ENCODE assay signal across 33 mouse cellular contexts in genomic region chr13:59691478-59691877, GRCm38 (mm10). TPM values are rescaled to one million over a fixed set of nuclear protein-coding genes. Genes with fewer than 3 reads are reported as not detected.
DNase-seq lines count a peak whose midpoint lies in the region; ATAC-seq and TF ChIP-seq lines count a peak whose summit lies in the region.
"Had no signal": no experiment of that assay in that cellular context is flagged by ENCODE, and none has a peak within 500 bp of the region (broad histone marks: within the 10 kb centered on the region; RNA-seq: fewer than 3 reads in every experiment).

No protein-coding gene starts in this region.

- in situ Hi-C loops in ES-E14 (cut with MboI; ENCODE audit: low sequenced_read_pairs in 2 of 2, unreplicated experiment in 2 of 2): no loop called here

- no peaks in the 10 kb centered on the region for H3K9me3 ChIP-seq in hindbrain, embryonic 11.5 days (ENCODE audit: control insufficient read depth, low read length)
- no peaks in the 10 kb centered on the region for H3K9me3 ChIP-seq in hindbrain, embryonic 13.5 days
- H3K9me3 ChIP-seq in ES-E14 (ENCODE audit: control insufficient read depth, insufficient read depth, low read depth, low read length): no peaks in the 10 kb centered on the region
- H3K9me3 ChIP-seq: heart, embryonic 15.5 days had no signal

- ATAC-seq in hindbrain, embryonic 11.5 days (ENCODE audit: low FRiP score): no peak
- ATAC-seq in hindbrain, embryonic 13.5 days (ENCODE audit: low FRiP score): no peak
- ATAC-seq: activated CD4-positive, CD25-positive, alpha-beta regulatory T cell, adult 4 months; CD4-positive, CD25-positive, alpha-beta regulatory T cell, adult 4 months; Patski had no signal

- H3K4me3 ChIP-seq in hindbrain, embryonic 11.5 days (ENCODE audit: low read depth, low read length): no peak overlapping the region
- H3K4me3 ChIP-seq in hindbrain, embryonic 13.5 days: no peak overlapping the region
- no peak overlapping the region for H3K4me3 ChIP-seq in ES-E14 (ENCODE audit: insufficient read depth in 1 of 2, low read depth in 1 of 2, low read length in 2 of 2, poor library complexity in 1 of 2, severe bottlenecking in 1 of 2)
- H3K4me3 ChIP-seq: forebrain, embryonic 10.5 days; heart, embryonic 15.5 days had no signal

- H3K36me3 ChIP-seq in hindbrain, embryonic 11.5 days (ENCODE audit: control insufficient read depth, insufficient read depth, low read length): no peaks in the 10 kb centered on the region
- no peaks in the 10 kb centered on the region for H3K36me3 ChIP-seq in hindbrain, embryonic 13.5 days
- H3K36me3 ChIP-seq in ES-E14 (ENCODE audit: control insufficient read depth, insufficient read depth, low read length, poor library complexity, severe bottlenecking): no peaks in the 10 kb centered on the region
- H3K36me3 ChIP-seq: forebrain, embryonic 10.5 days; G1E; heart, embryonic 15.5 days had no signal

- H3K27me3 ChIP-seq in hindbrain, embryonic 11.5 days (ENCODE audit: control insufficient read depth, insufficient read depth, low read length): no peaks in the 10 kb centered on the region; the same call in 1 of the 2 replicates
- no peaks in the 10 kb centered on the region for H3K27me3 ChIP-seq in hindbrain, embryonic 13.5 days
- H3K27me3 ChIP-seq: heart, embryonic 15.5 days; Patski had no signal

- no peak overlapping the region for H3K4me2 ChIP-seq in hindbrain, embryonic 11.5 days (replicated peaks; ENCODE audit: low read depth, low read length)
- H3K4me2 ChIP-seq in hindbrain, embryonic 13.5 days: no peak overlapping the region
- H3K4me2 ChIP-seq: heart, embryonic 15.5 days had no signal

- no peak overlapping the region for H3K27ac ChIP-seq in hindbrain, embryonic 11.5 days (ENCODE audit: low read depth, low read length)
- H3K27ac ChIP-seq in hindbrain, embryonic 13.5 days: no peak overlapping the region
- no peak overlapping the region for H3K27ac ChIP-seq in ES-E14 (ENCODE audit: insufficient read depth, low read depth, low read length, poor library complexity, severe bottlenecking)
- H3K27ac ChIP-seq: forebrain, embryonic 10.5 days; heart, embryonic 15.5 days; kidney, postnatal 0 days had no signal

- H3K9ac ChIP-seq in hindbrain, embryonic 11.5 days (ENCODE audit: low read depth, low read length): no peak overlapping the region
- no peak overlapping the region for H3K9ac ChIP-seq in hindbrain, embryonic 13.5 days
- H3K9ac ChIP-seq in ES-E14 (ENCODE audit: insufficient read depth, low read depth, low read length, poor library complexity, severe bottlenecking): no peak overlapping the region
- H3K9ac ChIP-seq: heart, embryonic 15.5 days had no signal

- H3K4me1 ChIP-seq in hindbrain, embryonic 11.5 days (replicated peaks; ENCODE audit: control insufficient read depth, insufficient read depth, low read length): peaks cover 2% of the 10 kb centered on the region; the same call in 1 of the 2 replicates
- H3K4me1 ChIP-seq in hindbrain, embryonic 13.5 days (replicated peaks): no peaks in the 10 kb centered on the region; the same call in 1 of the 2 replicates
- H3K4me1 ChIP-seq in ES-E14 (ENCODE audit: control insufficient read depth in 2 of 2, insufficient read depth in 2 of 2, low read length in 2 of 2, poor library complexity in 1 of 2): peaks cover 0 to 2% of the 10 kb centered on the region in 2 experiments; a peak in 1 of 4 replicates

- peak; percentile 74 for DNase-seq in hindbrain, embryonic 11.5 days (ENCODE audit: low spot score)
- no peak for DNase-seq in ES-E14 (ENCODE audit: low read depth, low spot score)
- DNase-seq in embryo, embryonic 10.5 days (ENCODE audit: low spot score): peak; percentile 87
- peak; percentile 42 for DNase-seq in retina, embryonic 14.5 days (ENCODE audit: low spot score)
- DNase-seq in kidney, adult 11 months: no peak
- no peak for DNase-seq in layer of hippocampus, postnatal 10 days (ENCODE audit: low spot score in 2 of 2)
- DNase-seq: adrenal gland, adult 8-10 months; cerebellum, adult 18-20 months; cerebellum, postnatal 14 days; gastrocnemius, postnatal 36 days; kidney, adult 18-20 months; lung, postnatal 4 days; spleen, adult 18-20 months had no signal

- WGBS in hindbrain, embryonic 11.5 days: 23% methylated on average over 10 of the region's 10 CpGs
- WGBS in hindbrain, embryonic 13.5 days: 18% methylated on average over 10 of the region's 10 CpGs

TF ChIP-seq in ES-E14, 5 proteins besides CTCF, POLR2A, EP300 and RAD21:
- TF ChIP-seq CHD2 (IDR thresholded peaks at IDR 0.05; ENCODE audit: low read depth, low read length) (peak; percentile 54; the same call in 1 of the 2 replicates), ZC3H11A (IDR thresholded peaks at IDR 0.05; ENCODE audit: borderline replicate concordance, low read depth, low read length) (no peak)

RNA-seq across cellular contexts. Expression of gene 4921517D22Rik, which starts 2.4 kb away (rescaled TPM):
- polyA plus RNA-seq in hindbrain, embryonic 11.5 days (2014; fragmentation: Nextera tagmentation; extraction: Ambion mirVana): not detected in 2 replicates
- not detected in 2 replicates for polyA plus RNA-seq in hindbrain, embryonic 13.5 days (2015; fragmentation: Nextera tagmentation; extraction: Ambion mirVana)
- not detected in 2 replicates for total RNA-seq in ES-E14 (2012; rRNA removed)
- total RNA-seq in layer of hippocampus, postnatal 10 days (2021): not detected
- total RNA-seq: adrenal gland, adult 8-10 months; gastrocnemius, adult 18-20 months; gastrocnemius, postnatal 36 days; hematopoietic stem cell, adult 5-6 weeks; layer of hippocampus, postnatal 25 days; liver, adult 2 months; megakaryocyte-erythroid progenitor cell, adult 5-6 weeks had no signal
- polyA plus RNA-seq: CD4-positive, CD25-positive, alpha-beta regulatory T cell, adult 4 months; embryonic facial prominence, embryonic 11.5 days; forebrain, embryonic 10.5 days; G1E; heart, embryonic 15.5 days; kidney, postnatal 0 days; large intestine, adult 2 months; limb, embryonic 11.5 days; liver, adult 2 months; liver, embryonic 16.5 days; lung, embryonic 16.5 days; neural tube, embryonic 14.5 days; Patski; thymus, postnatal 0 days had no signal

RNA-seq across cellular contexts. Expression of gene Golm1, which starts 15.9 kb away (rescaled TPM):
- polyA plus RNA-seq in hindbrain, embryonic 11.5 days (2014; fragmentation: Nextera tagmentation; extraction: Ambion mirVana): 135 and 147 TPM in 2 replicates
- 49.3 and 50.6 TPM in 2 replicates for polyA plus RNA-seq in hindbrain, embryonic 13.5 days (2015; fragmentation: Nextera tagmentation; extraction: Ambion mirVana)
- total RNA-seq in ES-E14 (2012; rRNA removed): 93.8 and 132 TPM in 2 replicates
- total RNA-seq in layer of hippocampus, postnatal 10 days (2021): 10 to 100 TPM; 45.1 to 46.8 TPM

RNA-seq across cellular contexts. Expression of gene Spata31d1a, which starts 18.7 kb away (rescaled TPM):
- polyA plus RNA-seq in hindbrain, embryonic 11.5 days (2014; fragmentation: Nextera tagmentation; extraction: Ambion mirVana): 0.03 TPM in 1 of 2 replicates, not detected in the other
- polyA plus RNA-seq in hindbrain, embryonic 13.5 days (2015; fragmentation: Nextera tagmentation; extraction: Ambion mirVana): 0.04 TPM in 1 of 2 replicates, not detected in the other
- total RNA-seq in ES-E14 (2012; rRNA removed): 2.2 and 3.4 TPM in 2 replicates
- total RNA-seq in layer of hippocampus, postnatal 10 days (2021): under 1 TPM; 0.11 to 0.21 TPM
- total RNA-seq: adrenal gland, adult 8-10 months; gastrocnemius, adult 18-20 months; gastrocnemius, postnatal 36 days; hematopoietic stem cell, adult 5-6 weeks; liver, adult 2 months had no signal
- polyA plus RNA-seq: activated CD4-positive, CD25-positive, alpha-beta regulatory T cell, adult 4 months; CD4-positive, CD25-positive, alpha-beta regulatory T cell, adult 4 months; embryonic facial prominence, embryonic 11.5 days; G1E; kidney, postnatal 0 days; large intestine, adult 2 months; limb, embryonic 11.5 days; liver, adult 2 months; lung, embryonic 16.5 days; thymus, postnatal 0 days had no signal

RNA-seq across cellular contexts. Expression of gene Spata31d1b, which starts 20.6 kb away (rescaled TPM):
- polyA plus RNA-seq in hindbrain, embryonic 11.5 days (2014; fragmentation: Nextera tagmentation; extraction: Ambion mirVana): not detected in 2 replicates
- polyA plus RNA-seq in hindbrain, embryonic 13.5 days (2015; fragmentation: Nextera tagmentation; extraction: Ambion mirVana): not detected in 2 replicates
- 1.3 and 2.8 TPM in 2 replicates for total RNA-seq in ES-E14 (2012; rRNA removed)
- total RNA-seq in layer of hippocampus, postnatal 10 days (2021): under 1 TPM in 1 of 2 experiments, not detected in 1; 0.11 TPM
- total RNA-seq: adrenal gland, adult 8-10 months; gastrocnemius, adult 18-20 months; gastrocnemius, postnatal 36 days; hematopoietic stem cell, adult 5-6 weeks; liver, adult 2 months; megakaryocyte-erythroid progenitor cell, adult 5-6 weeks had no signal
- polyA plus RNA-seq: activated CD4-positive, CD25-positive, alpha-beta regulatory T cell, adult 4 months; CD4-positive, CD25-positive, alpha-beta regulatory T cell, adult 4 months; embryonic facial prominence, embryonic 11.5 days; G1E; heart, embryonic 15.5 days; kidney, postnatal 0 days; large intestine, adult 2 months; limb, embryonic 11.5 days; liver, adult 2 months; liver, embryonic 16.5 days; lung, embryonic 16.5 days; neural tube, embryonic 14.5 days; Patski had no signal

RNA-seq across cellular contexts. Expression of gene Spata31d1d, which starts 40.1 kb away (rescaled TPM):
- not detected in 2 replicates for polyA plus RNA-seq in hindbrain, embryonic 11.5 days (2014; fragmentation: Nextera tagmentation; extraction: Ambion mirVana)
- polyA plus RNA-seq in hindbrain, embryonic 13.5 days (2015; fragmentation: Nextera tagmentation; extraction: Ambion mirVana): not detected in 2 replicates
- total RNA-seq in ES-E14 (2012; rRNA removed): 0.18 and 0.48 TPM in 2 replicates
- not detected for total RNA-seq in layer of hippocampus, postnatal 10 days (2021)
- total RNA-seq: adrenal gland, adult 8-10 months; gastrocnemius, adult 18-20 months; gastrocnemius, postnatal 36 days; hematopoietic stem cell, adult 5-6 weeks; layer of hippocampus, postnatal 25 days; liver, adult 2 months had no signal
- polyA plus RNA-seq: activated CD4-positive, CD25-positive, alpha-beta regulatory T cell, adult 4 months; CD4-positive, CD25-positive, alpha-beta regulatory T cell, adult 4 months; embryonic facial prominence, embryonic 11.5 days; forebrain, embryonic 10.5 days; G1E; heart, embryonic 15.5 days; kidney, postnatal 0 days; large intestine, adult 2 months; limb, embryonic 11.5 days; liver, adult 2 months; liver, embryonic 16.5 days; lung, embryonic 16.5 days; neural tube, embryonic 14.5 days; Patski; thymus, postnatal 0 days had no signal

Comparison
In these comparisons a context has a peak if more than half of its experiments do, and no peak if none do; other contexts are left out.
1. DNase-seq: peak in hindbrain, embryonic 11.5 days (single experiment), embryo, embryonic 10.5 days (single experiment) and retina, embryonic 14.5 days (single experiment); none in ES-E14 (single experiment), kidney, adult 11 months (single experiment) and layer of hippocampus, postnatal 10 days (0 of 2).